Mouse (Mus musculus): ENCODE measurements around the gene Nppa. TPM values are rescaled to one million over a fixed set of nuclear protein-coding genes. Genes with fewer than 3 reads are reported as not detected.

Gene Nppa
- total RNA-seq, 2 experiments from 2014 or later, result not detected

- DNase-seq, result no peak
Observed at GRCm38 (mm10) chr4:148051046-148051776, 50.7 kb downstream of the Nppa start.

Other genes with a start within 250 kb of the Nppa start
- gene Zfp984, start 190.9 kb upstream of the Nppa start, total RNA-seq (2021), result under 1 TPM; 0.84 to 0.99 TPM
- 1 to 10 TPM; 8.1 to 8.2 TPM for gene Zfp933, start 152.4 kb upstream of the Nppa start, total RNA-seq (2021)
- gene Miip, start 131.9 kb upstream of the Nppa start, total RNA-seq (2021), result 1 to 10 TPM; 4.3 to 4.4 TPM
- gene Fv1, start 131.7 kb upstream of the Nppa start, total RNA-seq (2021), result 1 to 10 TPM; 4.7 to 5.5 TPM
- gene Mfn2, start 96.0 kb upstream of the Nppa start, total RNA-seq (2021), result 100 to 1,000 TPM; 346 to 413 TPM
- 10 to 100 TPM; 25.2 to 28.9 TPM for gene Plod1, start 64.0 kb upstream of the Nppa start, total RNA-seq (2021)
- 10 to 100 TPM; 19.1 to 20.0 TPM for gene 2510039O18Rik, start 59.8 kb upstream of the Nppa start, total RNA-seq (2021)
- not detected for gene Nppb, start 14.9 kb upstream of the Nppa start, total RNA-seq (2021)
- 1 to 10 TPM; 3.5 to 4.7 TPM for gene Clcn6, start 38.1 kb downstream of the Nppa start, total RNA-seq (2021)
- gene Mthfr, start 38.4 kb downstream of the Nppa start, total RNA-seq (2021), result 1 to 10 TPM; 6.8 to 9.4 TPM
- gene Agtrap, start 87.3 kb downstream of the Nppa start, total RNA-seq (2021), result 10 to 100 TPM; 10.9 to 16.2 TPM
- gene Mad2l2, start 129.7 kb downstream of the Nppa start, total RNA-seq (2021), result 10 to 100 TPM; 10.2 to 11.0 TPM
- gene Draxin, start 130.0 kb downstream of the Nppa start, total RNA-seq (2021), result not detected
- 10 to 100 TPM; 28.8 to 29.8 TPM for gene Fbxo6, start 151.4 kb downstream of the Nppa start, total RNA-seq (2021)
- 1 to 10 TPM; 6.4 to 7.1 TPM for gene Fbxo44, start 159.8 kb downstream of the Nppa start, total RNA-seq (2021)
- gene Fbxo2, start 159.9 kb downstream of the Nppa start, total RNA-seq (2021), result under 1 TPM in 1 of 2 experiments, not detected in 1; 0.28 TPM

All from gastrocnemius, postnatal 25 days (tissue).